Mouse (Mus musculus) kidney, adult 18-20 months (tissue): ENCODE measurements around the gene Med31.
"Not testable (repeated sequence)": the region's sequence is repeated elsewhere in the genome, so short reads cannot be mapped to it uniquely, and the experiment has no call there.

ENCODE experiments used
- DNase-seq: peaks from one replicate; pipeline ENCODE4 v3.0.0; 2021

Med31 gene

GRCm38 (mm10) chr11:72196506-72196905 lies 18.9 kb downstream of the Med31 start:
- no peak for DNase-seq

GRCm38 (mm10) chr11:72194259-72194658 lies 21.1 kb downstream of the Med31 start:
- no peak for DNase-seq

GRCm38 (mm10) chr11:72190857-72191256 lies 24.5 kb downstream of the Med31 start:
- DNase-seq: no peak

GRCm38 (mm10) chr11:72184252-72184651 lies 31.1 kb downstream of the Med31 start:
- no peak for DNase-seq

- no peak for DNase-seq
These were observed 34.3 kb downstream of the Med31 start for GRCm38 (mm10) chr11:72181136-72181535.

GRCm38 (mm10) chr11:72180556-72180955 lies 34.8 kb downstream of the Med31 start:
- no peak for DNase-seq

GRCm38 (mm10) chr11:72176553-72176952 lies 38.8 kb downstream of the Med31 start:
- DNase-seq: no peak

- no peak for DNase-seq
These were observed 39.4 kb downstream of the Med31 start for GRCm38 (mm10) chr11:72175966-72176365.

GRCm38 (mm10) chr11:72174721-72175120 lies 40.7 kb downstream of the Med31 start:
- no peak for DNase-seq

GRCm38 (mm10) chr11:72173506-72173905 lies 41.9 kb downstream of the Med31 start:
- no peak for DNase-seq

GRCm38 (mm10) chr11:72171906-72172305 lies 43.5 kb downstream of the Med31 start:
- not testable (repeated sequence) for DNase-seq

GRCm38 (mm10) chr11:72169871-72170270 lies 45.5 kb downstream of the Med31 start:
- DNase-seq: no peak

GRCm38 (mm10) chr11:72163198-72163597 lies 52.2 kb downstream of the Med31 start:
- no peak for DNase-seq
